Mouse (Mus musculus): ENCODE results near the gene Gtf2h1.

GRCm38 (mm10) chr7:46764672-46765071 is 31.2 kb upstream of the Gtf2h1 start:
- TF ChIP-seq POLR2A (IDR thresholded peaks at IDR 0.05; ENCODE audit: borderline replicate concordance, low read depth, low read length): no peak
- TF ChIP-seq CTCF (IDR thresholded peaks at IDR 0.05; ENCODE audit: low read depth, low read length): no peak

Data from bone marrow macrophage, adult 2 months (primary cell).